Mouse (Mus musculus): ENCODE measurements at regions not wholly inside any gene's neighbourhood (a gene's known extent, or its start where the extent isn't known, plus 50 kb on each side); places are given as distances from the start of the nearest gene placed in this dataset.

- no peak for TF ChIP-seq POLR2A (IDR thresholded peaks at IDR 0.05; ENCODE audit: low read depth, low read length)
- no peak for TF ChIP-seq CTCF (IDR thresholded peaks at IDR 0.05; ENCODE audit: extremely low read depth, insufficient read depth, insufficient read length, insufficient replicate concordance)
Observed at GRCm38 (mm10) chr2:78094921-78095320, 148.7 kb upstream of the Cwc22 start.

All from spleen, adult 2 months (tissue).